Mouse (Mus musculus): ENCODE data around the gene Adprh. TPM values are rescaled to one million over a fixed set of nuclear protein-coding genes. Genes with fewer than 3 reads are reported as not detected.
A peak's percentile ranks its signal among the peaks of the same experiment; 100 is the strongest.
"Not testable (repeated sequence)": the region's sequence is repeated elsewhere in the genome, so short reads cannot be mapped to it uniquely, and the experiment has no call there.

Adprh gene
- total and polyA plus RNA-seq, 2 experiments from 2014 or later, result 47.0 to 131 TPM

GRCm38 (mm10) chr16:38481327-38481726, 28.8 kb upstream of the Adprh start:
- H3K36me3 ChIP-seq (ENCODE audit: insufficient read depth, low read length), result no peaks in the 10 kb centered on the region
- H3K4me1 ChIP-seq (ENCODE audit: insufficient read depth, low read length), result no peaks in the 10 kb centered on the region
- no peak overlapping the region for H3K9ac ChIP-seq (replicated peaks; ENCODE audit: low read length)
- no peak for DNase-seq (ENCODE audit: low spot score)
- H3K27ac ChIP-seq, result no peak overlapping the region
- no peak overlapping the region for H3K4me3 ChIP-seq (ENCODE audit: low read length)
- ATAC-seq, result no peak
- WGBS, result 82% methylated on average over 4 of the region's 4 CpGs
- TF ChIP-seq CTCF (IDR thresholded peaks at IDR 0.05; ENCODE audit: low read depth), result no peak
- H3K9me3 ChIP-seq (ENCODE audit: low read length), result no peaks in the 10 kb centered on the region
- H3K27me3 ChIP-seq (ENCODE audit: insufficient read depth, low read length), result no peaks in the 10 kb centered on the region
- no peak overlapping the region for H3K4me2 ChIP-seq (ENCODE audit: low read depth, low read length)

- no peak overlapping the region for H3K4me2 ChIP-seq (ENCODE audit: low read depth, low read length)
- H3K36me3 ChIP-seq (ENCODE audit: insufficient read depth, low read length), result no peaks in the 10 kb centered on the region
- no peaks in the 10 kb centered on the region for H3K4me1 ChIP-seq (ENCODE audit: insufficient read depth, low read length)
- TF ChIP-seq CTCF (IDR thresholded peaks at IDR 0.05; ENCODE audit: low read depth), result no peak
- ATAC-seq (no peak), DNase-seq (ENCODE audit: low spot score) (no peak)
- no peaks in the 10 kb centered on the region for H3K27me3 ChIP-seq (ENCODE audit: insufficient read depth, low read length)
- WGBS, result 93% methylated on average over 3 of the region's 3 CpGs
- no peak overlapping the region for H3K27ac ChIP-seq
- no peak overlapping the region for H3K9ac ChIP-seq (replicated peaks; ENCODE audit: low read length)
- no peak overlapping the region for H3K4me3 ChIP-seq (ENCODE audit: low read length)
- H3K9me3 ChIP-seq (ENCODE audit: low read length), result no peaks in the 10 kb centered on the region
Measured at GRCm38 (mm10) chr16:38478296-38478695, 25.8 kb upstream of the Adprh start.

GRCm38 (mm10) chr16:38477241-38477608, 24.7 kb upstream of the Adprh start:
- peak overlapping the region; percentile 48; the same call in 1 of the 2 replicates for H3K27ac ChIP-seq

GRCm38 (mm10) chr16:38476312-38477240, 24.1 kb upstream of the Adprh start:
- H3K9me3 ChIP-seq (ENCODE audit: low read length), result no peaks in the 10 kb centered on the region
- H3K36me3 ChIP-seq (ENCODE audit: insufficient read depth, low read length), result no peaks in the 10 kb centered on the region
- DNase-seq (ENCODE audit: low spot score) (peak; percentile 59), ATAC-seq (peak; percentile 63)
- peak overlapping the region; percentile 33 for H3K4me3 ChIP-seq (ENCODE audit: low read length)
- H3K27ac ChIP-seq, result peak overlapping the region; percentile 48
- H3K4me2 ChIP-seq (ENCODE audit: low read depth, low read length), result peak overlapping the region; percentile 65
- no peak for TF ChIP-seq CTCF (IDR thresholded peaks at IDR 0.05; ENCODE audit: low read depth)
- WGBS, result 4% methylated on average over 34 of the region's 34 CpGs
- H3K9ac ChIP-seq (replicated peaks; ENCODE audit: low read length), result peak overlapping the region; percentile 24; the same call in 1 of the 2 replicates
- no peaks in the 10 kb centered on the region for H3K4me1 ChIP-seq (ENCODE audit: insufficient read depth, low read length)
- H3K27me3 ChIP-seq (ENCODE audit: insufficient read depth, low read length), result no peaks in the 10 kb centered on the region

More at GRCm38 (mm10) chr16:38477241-38477608, 24.7 kb upstream of the Adprh start:
- 32% methylated on average over 14 of the region's 14 CpGs for WGBS
- not testable (repeated sequence) for H3K4me1 ChIP-seq (ENCODE audit: insufficient read depth, low read length); H3K36me3 ChIP-seq (ENCODE audit: insufficient read depth, low read length); H3K9me3 ChIP-seq (ENCODE audit: low read length); H3K27me3 ChIP-seq (ENCODE audit: insufficient read depth, low read length); H3K9ac ChIP-seq (replicated peaks; ENCODE audit: low read length); DNase-seq (ENCODE audit: low spot score)
- Histone ChIP-seq H3K4me2 (ENCODE audit: low read depth, low read length) (peak overlapping the region; percentile 65), H3K4me3 (ENCODE audit: low read length) (peak overlapping the region; percentile 33)
- ATAC-seq, result 0 out of 2 replicates have a peak, but pooled peaks have one; percentile 32

- ATAC-seq (0 out of 2 replicates have a peak, but pooled peaks have one; percentile 10), DNase-seq (ENCODE audit: low spot score) (no peak)
- TF ChIP-seq CTCF (IDR thresholded peaks at IDR 0.05; ENCODE audit: low read depth), result no peak
- Histone ChIP-seq H3K4me3 (ENCODE audit: low read length) (no peak overlapping the region; the same call in 1 of the 2 replicates), H3K4me1 (ENCODE audit: insufficient read depth, low read length) (no peaks in the 10 kb centered on the region), H3K27me3 (ENCODE audit: insufficient read depth, low read length) (no peaks in the 10 kb centered on the region), H3K27ac (peak overlapping the region; percentile 48; the same call in 1 of the 2 replicates), H3K9me3 (ENCODE audit: low read length) (no peaks in the 10 kb centered on the region), H3K9ac (replicated peaks; ENCODE audit: low read length) (no peak overlapping the region), H3K4me2 (ENCODE audit: low read depth, low read length) (peak overlapping the region; percentile 65), H3K36me3 (ENCODE audit: insufficient read depth, low read length) (no peaks in the 10 kb centered on the region)
- WGBS, result 53% methylated on average over 4 of the region's 4 CpGs
Measured at GRCm38 (mm10) chr16:38475681-38476311, 23.3 kb upstream of the Adprh start.

- Histone ChIP-seq H3K4me1 (ENCODE audit: insufficient read depth, low read length) (no peaks in the 10 kb centered on the region), H3K4me2 (ENCODE audit: low read depth, low read length) (no peak overlapping the region), H3K9me3 (ENCODE audit: low read length) (no peaks in the 10 kb centered on the region), H3K4me3 (ENCODE audit: low read length) (no peak overlapping the region), H3K27me3 (ENCODE audit: insufficient read depth, low read length) (no peaks in the 10 kb centered on the region), H3K9ac (replicated peaks; ENCODE audit: low read length) (no peak overlapping the region), H3K27ac (no peak overlapping the region), H3K36me3 (ENCODE audit: insufficient read depth, low read length) (no peaks in the 10 kb centered on the region)
- no peak for DNase-seq (ENCODE audit: low spot score)
- no peak for ATAC-seq
- TF ChIP-seq CTCF (IDR thresholded peaks at IDR 0.05; ENCODE audit: low read depth), result no peak
- 91% methylated on average over 9 of the region's 9 CpGs for WGBS
Measured at GRCm38 (mm10) chr16:38474677-38475286, 22.3 kb upstream of the Adprh start.

All from hindbrain, postnatal 0 days (tissue).